Mouse (Mus musculus) limb, embryonic 13.5 days (tissue): ENCODE measurements around the gene Nmnat2. TPM values are rescaled to one million over a fixed set of nuclear protein-coding genes. Genes with fewer than 3 reads are reported as not detected.
A peak's percentile ranks its signal among the peaks of the same experiment; 100 is the strongest.
"Not testable (repeated sequence)": the region's sequence is repeated elsewhere in the genome, so short reads cannot be mapped to it uniquely, and the experiment has no call there.

ENCODE experiments used
- ATAC-seq: fragments of 200-750 bp; cut with Nextera tagmentation; 2 replicates; pipeline ENCODE4 v1.8.0; 2017; ENCODE audit warnings: low read depth, moderate number of reproducible peaks, moderate TSS enrichment; ENCODE audit not compliant: low FRiP score
- H3K27ac ChIP-seq: fragments of 300-500 bp; sonication (generic); 2 replicates; pipeline ENCODE4 v1.5.1; 2015; ENCODE audit warnings: inconsistent platforms, mild to moderate bottlenecking, moderate library complexity
- H3K27me3 ChIP-seq: fragments of 300-500 bp; sonication (generic); 2 replicates; pipeline ENCODE4 v1.6.1; 2015; ENCODE audit warnings: mild to moderate bottlenecking, inconsistent platforms
- H3K36me3 ChIP-seq: fragments of 300-500 bp; sonication (generic); 2 replicates; pipeline ENCODE4 v1.6.1; 2015; ENCODE audit warnings: inconsistent platforms, mild to moderate bottlenecking, moderate library complexity
- H3K4me1 ChIP-seq: fragments of 300-500 bp; sonication (generic); 2 replicates; pipeline ENCODE4 v1.6.1; 2015; ENCODE audit warnings: inconsistent platforms
- H3K4me2 ChIP-seq: fragments of 300-500 bp; sonication (generic); replicated peaks from 2 replicates; pipeline ENCODE4 v1.6.1; 2015; ENCODE audit warnings: inconsistent platforms, mild to moderate bottlenecking, moderate library complexity
- H3K4me3 ChIP-seq: fragments of 300-500 bp; sonication (generic); 2 replicates; pipeline ENCODE4 v1.5.1; 2015; ENCODE audit warnings: moderate library complexity, mild to moderate bottlenecking, inconsistent platforms
- H3K9ac ChIP-seq: fragments of 300-500 bp; sonication (generic); 2 replicates; pipeline ENCODE4 v1.6.1; 2015; ENCODE audit warnings: mild to moderate bottlenecking, inconsistent platforms
- H3K9me3 ChIP-seq: fragments of 300-500 bp; sonication (generic); 2 replicates; pipeline ENCODE4 v1.6.1; 2016; ENCODE audit warnings: inconsistent platforms
- WGBS: fragments of 180-500 bp; shearing (Covaris S2); methylation state at CpG from one replicate; pipeline ENCODE4 v1.1.7; 2015; 5-methylcytosine and 5-hydroxymethylcytosine counted together
- polyA plus RNA-seq: library from polyadenylated mRNA; unstranded; fragments of >200 nt; fragmentation: Nextera tagmentation; extraction: Ambion mirVana; gene quantifications from 2 replicates; pipeline ENCODE4 v1.2.1, GENCODE M21; 2015

Gene Nmnat2
- polyA plus RNA-seq, 1 experiment from 2014 or later, result 1.5 TPM

- Histone ChIP-seq H3K9me3 (no peaks in the 10 kb centered on the region), H3K9ac (no peak overlapping the region), H3K4me2 (peak overlapping the region; percentile 56), H3K27ac (no peak overlapping the region), H3K4me1 (peaks cover 19% of the 10 kb centered on the region), H3K27me3 (peaks cover 30% of the 10 kb centered on the region), H3K4me3 (peak overlapping the region; percentile 29), H3K36me3 (no peaks in the 10 kb centered on the region)
- ATAC-seq, result peak; percentile 84
- WGBS, result 24% methylated on average over 16 of the region's 16 CpGs
Observed at GRCm38 (mm10) chr1:153071563-153071962, 116.8 kb downstream of the Nmnat2 start.

DNA sequence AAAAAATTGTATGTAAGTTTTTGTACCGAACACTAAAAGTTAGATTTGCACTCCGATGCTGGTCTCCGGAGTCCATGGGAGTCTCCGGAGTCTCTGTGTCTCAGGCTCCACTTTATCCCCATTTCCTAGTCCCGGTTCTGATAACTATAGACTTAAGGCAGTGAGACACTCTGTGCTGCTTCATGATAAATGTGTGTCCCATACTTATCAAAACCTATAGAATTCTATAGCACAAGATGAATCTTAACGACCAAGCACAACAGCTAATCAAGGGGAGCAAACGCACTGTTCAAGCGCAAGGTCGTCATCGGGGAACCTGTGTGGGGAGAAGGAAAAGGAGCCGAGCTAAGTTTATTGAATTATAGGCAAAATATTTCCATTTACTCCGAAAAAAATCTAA, 117.2 kb downstream of the Nmnat2 start:
- ATAC-seq, result no peak
- peak overlapping the region; percentile 56 for H3K4me2 ChIP-seq
- no peak overlapping the region for H3K9ac ChIP-seq
- H3K4me1 ChIP-seq, result peaks cover 19% of the 10 kb centered on the region
- H3K9me3 ChIP-seq, result no peaks in the 10 kb centered on the region
- no peak overlapping the region for H3K27ac ChIP-seq
- H3K4me3 ChIP-seq, result peak overlapping the region; percentile 29
- no peaks in the 10 kb centered on the region for H3K36me3 ChIP-seq
- peaks cover 32% of the 10 kb centered on the region for H3K27me3 ChIP-seq
- 37% methylated on average over 12 of the region's 12 CpGs for WGBS

DNA sequence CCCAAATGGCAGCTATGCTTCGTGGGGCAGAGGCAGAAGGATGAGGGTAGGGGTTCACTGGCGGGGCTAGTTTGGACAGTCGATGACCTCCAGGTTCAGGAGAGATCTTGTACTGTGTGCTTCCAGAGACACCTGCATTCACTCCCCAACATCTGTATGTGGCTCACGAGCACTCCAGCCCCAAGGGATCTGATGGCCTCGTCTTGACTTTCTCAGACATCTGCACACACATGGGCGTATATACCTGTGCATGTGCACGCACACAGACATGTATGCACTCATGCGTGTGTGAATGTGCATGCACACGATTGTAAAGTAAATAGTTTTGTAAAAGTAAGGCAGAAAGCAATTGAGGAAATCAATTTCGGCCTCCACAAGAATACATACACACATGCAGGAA, 117.9 kb downstream of the Nmnat2 start:
- no peak overlapping the region for H3K27ac ChIP-seq
- WGBS, result 38% methylated on average over 10 of the region's 10 CpGs
- no peaks in the 10 kb centered on the region for H3K36me3 ChIP-seq
- ATAC-seq, result no peak
- peaks cover 19% of the 10 kb centered on the region for H3K4me1 ChIP-seq
- H3K9me3 ChIP-seq, result no peaks in the 10 kb centered on the region
- no peak overlapping the region for H3K9ac ChIP-seq
- H3K27me3 ChIP-seq, result peaks cover 32% of the 10 kb centered on the region
- no peak overlapping the region for H3K4me3 ChIP-seq
- H3K4me2 ChIP-seq, result peak overlapping the region; percentile 56

DNA sequence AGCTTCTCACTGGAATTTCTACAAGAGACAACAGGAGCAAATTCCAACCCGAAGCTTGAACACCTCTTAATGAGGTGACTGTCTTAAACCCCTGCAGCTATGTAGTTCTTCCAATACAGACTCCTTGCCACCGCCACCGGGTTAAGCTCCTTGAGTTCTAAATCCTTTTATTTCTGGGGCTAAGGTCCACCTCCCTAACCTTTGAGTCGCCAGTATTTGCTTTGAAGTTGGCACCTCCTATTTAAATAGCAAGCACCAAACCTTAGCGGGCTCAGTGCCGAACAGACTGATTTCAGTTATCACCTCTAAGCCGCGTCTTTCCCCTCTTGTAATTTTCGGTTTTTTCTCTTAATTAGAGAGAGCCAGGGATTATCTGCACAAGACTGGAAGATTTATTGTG, 118.6 kb downstream of the Nmnat2 start:
- 8% methylated on average over 9 of the region's 9 CpGs for WGBS

DNA sequence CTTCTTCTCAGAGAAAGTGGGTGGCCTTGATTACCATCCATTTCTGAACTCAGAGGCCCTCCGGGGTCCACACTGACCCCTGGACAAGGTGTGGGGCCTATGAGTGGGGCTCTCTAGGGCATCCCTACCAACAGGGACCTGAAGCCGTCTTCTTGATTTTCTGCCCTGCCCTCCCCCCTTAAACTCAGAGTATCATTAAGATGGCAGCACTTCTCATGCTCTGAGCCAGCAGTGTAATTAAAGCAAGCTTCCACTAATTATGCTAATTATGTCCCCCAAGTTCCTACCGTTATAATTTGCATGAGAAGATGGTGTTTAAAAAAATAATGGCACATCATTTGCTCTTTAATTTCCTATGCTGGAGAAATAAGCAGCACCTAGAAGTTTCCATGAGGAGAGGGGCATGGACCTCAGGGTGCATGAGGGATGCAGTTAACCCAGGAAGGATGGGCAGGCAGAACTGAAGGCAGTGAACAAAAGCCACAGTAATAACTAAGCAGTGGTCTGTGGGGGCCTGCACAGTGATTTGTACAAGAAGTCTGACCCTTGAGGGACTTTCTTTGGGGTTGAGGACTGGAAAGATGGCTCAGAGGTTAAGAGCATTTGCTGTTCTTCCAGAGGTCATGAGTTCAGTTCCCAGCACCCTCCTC, 120.4 kb downstream of the Nmnat2 start:
- Histone ChIP-seq H3K27ac (no peak overlapping the region), H3K9ac (no peak overlapping the region), H3K27me3 (peaks cover 32% of the 10 kb centered on the region), H3K9me3 (no peaks in the 10 kb centered on the region), H3K36me3 (no peaks in the 10 kb centered on the region), H3K4me3 (no peak overlapping the region), H3K4me1 (peaks cover 19% of the 10 kb centered on the region), H3K4me2 (no peak overlapping the region)
- no peak for ATAC-seq
- 70% methylated on average over 3 of the region's 3 CpGs for WGBS

More for the DNA sequence above, 118.6 kb downstream of the Nmnat2 start:
- no peaks in the 10 kb centered on the region for H3K36me3 ChIP-seq
- H3K9ac ChIP-seq, result no peak overlapping the region
- no peak overlapping the region for H3K4me3 ChIP-seq
- peaks cover 32% of the 10 kb centered on the region for H3K27me3 ChIP-seq
- no peak overlapping the region for H3K27ac ChIP-seq
- 0 out of 2 replicates have a peak overlapping the region, but pooled peaks have one; percentile 11 for H3K4me2 ChIP-seq
- no peak for ATAC-seq
- H3K4me1 ChIP-seq, result peaks cover 19% of the 10 kb centered on the region
- no peaks in the 10 kb centered on the region for H3K9me3 ChIP-seq

DNA sequence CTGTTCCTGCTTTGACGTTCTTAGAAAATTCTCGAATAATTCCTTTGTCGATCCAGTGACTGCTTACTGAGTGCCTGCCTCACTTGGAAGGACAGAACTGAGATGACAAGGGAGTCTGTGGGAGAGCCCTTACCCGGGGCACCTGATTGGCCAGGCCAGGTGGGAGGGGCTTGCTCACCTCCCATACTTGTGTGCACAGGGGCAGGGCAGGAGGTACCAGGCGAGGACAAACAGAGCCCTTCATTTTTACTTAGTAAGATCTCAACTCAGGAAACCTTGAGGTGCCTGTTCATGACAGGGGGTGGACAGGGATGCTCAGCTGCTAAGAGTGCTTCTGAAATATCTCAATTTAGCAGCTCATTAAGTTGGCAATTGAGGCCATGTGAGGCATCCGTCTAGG, 121.2 kb downstream of the Nmnat2 start:
- 43% methylated on average over 6 of the region's 6 CpGs for WGBS

GRCm38 (mm10) chr1:153083233-153083632, 128.4 kb downstream of the Nmnat2 start:
- not testable (repeated sequence) for H3K4me2 ChIP-seq, H3K4me3 ChIP-seq, H3K9ac ChIP-seq, H3K27me3 ChIP-seq, ATAC-seq, H3K4me1 ChIP-seq, H3K9me3 ChIP-seq, H3K36me3 ChIP-seq, H3K27ac ChIP-seq
- 86% methylated on average over 10 of the region's 14 CpGs for whole genome bisulfite sequencing

More for the DNA sequence above, 121.2 kb downstream of the Nmnat2 start:
- no peak for ATAC-seq
- peaks cover 19% of the 10 kb centered on the region for H3K4me1 ChIP-seq
- H3K27me3 ChIP-seq, result peaks cover 32% of the 10 kb centered on the region
- H3K4me3 ChIP-seq, result no peak overlapping the region
- H3K27ac ChIP-seq, result no peak overlapping the region
- H3K36me3 ChIP-seq, result no peaks in the 10 kb centered on the region
- no peak overlapping the region for H3K9ac ChIP-seq
- H3K9me3 ChIP-seq, result no peaks in the 10 kb centered on the region
- H3K4me2 ChIP-seq, result no peak overlapping the region

DNA sequence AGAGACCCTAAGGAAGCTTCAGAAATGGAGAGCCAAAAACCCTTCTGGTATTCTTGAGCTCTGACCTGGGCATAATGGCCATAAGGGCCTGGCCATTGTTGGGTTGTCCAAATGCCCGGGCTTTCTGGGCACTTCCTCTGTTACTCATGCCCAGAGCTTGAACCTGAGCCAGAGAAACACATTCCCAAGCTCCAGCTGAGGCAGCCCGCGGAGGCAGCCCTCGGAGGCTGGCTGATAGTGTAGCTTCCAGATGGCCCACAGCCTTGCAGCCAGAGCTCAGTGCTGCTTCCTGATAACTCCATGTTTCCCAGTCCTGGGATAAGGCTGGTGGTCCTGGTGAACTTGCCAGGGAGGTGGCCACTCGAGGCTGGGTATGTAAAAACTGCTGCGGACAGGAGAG, 129.4 kb downstream of the Nmnat2 start:
- no peak overlapping the region for H3K4me3 ChIP-seq
- H3K27me3 ChIP-seq, result no peaks in the 10 kb centered on the region
- H3K9me3 ChIP-seq, result no peaks in the 10 kb centered on the region
- no peaks in the 10 kb centered on the region for H3K4me1 ChIP-seq
- WGBS, result 56% methylated on average over 6 of the region's 6 CpGs
- ATAC-seq, result no peak
- no peaks in the 10 kb centered on the region for H3K36me3 ChIP-seq
- no peak overlapping the region for H3K4me2 ChIP-seq
- H3K9ac ChIP-seq, result no peak overlapping the region
- no peak overlapping the region for H3K27ac ChIP-seq

GRCm38 (mm10) chr1:153085198-153085597, 130.4 kb downstream of the Nmnat2 start:
- Histone ChIP-seq H3K9ac (no peak overlapping the region), H3K9me3 (no peaks in the 10 kb centered on the region), H3K4me2 (no peak overlapping the region), H3K4me1 (no peaks in the 10 kb centered on the region), H3K27me3 (no peaks in the 10 kb centered on the region), H3K27ac (no peak overlapping the region), H3K36me3 (no peaks in the 10 kb centered on the region), H3K4me3 (no peak overlapping the region)
- ATAC-seq, result no peak
- 87% methylated on average over 5 of the region's 5 CpGs for WGBS

DNA sequence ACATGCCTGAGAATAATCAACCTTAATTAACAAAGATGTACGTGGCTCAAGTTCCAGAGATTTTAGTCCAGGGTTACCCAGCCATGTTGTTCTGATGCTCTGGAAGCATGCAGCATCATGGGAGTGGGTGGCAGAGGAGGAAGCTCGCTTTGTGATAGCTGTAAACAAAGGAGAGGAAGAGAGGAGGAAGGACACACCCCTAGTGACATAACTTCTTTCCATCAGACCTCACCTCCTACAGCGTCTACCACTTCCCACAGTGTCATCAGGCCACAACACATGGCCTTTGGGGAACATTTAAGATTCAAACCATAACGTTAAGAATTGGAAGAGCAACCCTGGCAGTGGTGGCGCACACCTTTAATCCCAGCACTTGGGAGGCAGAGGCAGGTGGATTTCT, 133.0 kb downstream of the Nmnat2 start:
- H3K36me3 ChIP-seq, result no peaks in the 10 kb centered on the region
- H3K27me3 ChIP-seq, result no peaks in the 10 kb centered on the region
- no peak overlapping the region for H3K27ac ChIP-seq
- no peak overlapping the region for H3K4me2 ChIP-seq
- 0 out of 2 replicates have a peak, but pooled peaks cover 6% of the 10 kb centered on the region for H3K4me1 ChIP-seq
- ATAC-seq, result no peak
- H3K9me3 ChIP-seq, result no peaks in the 10 kb centered on the region
- no peak overlapping the region for H3K9ac ChIP-seq
- no peak overlapping the region for H3K4me3 ChIP-seq
- WGBS, result 76% methylated on average over 5 of the region's 5 CpGs

- no peaks in the 10 kb centered on the region for H3K9me3 ChIP-seq
- no peak for ATAC-seq
- 0 out of 2 replicates have a peak, but pooled peaks cover 6% of the 10 kb centered on the region for H3K4me1 ChIP-seq
- no peak overlapping the region for H3K27ac ChIP-seq
- H3K9ac ChIP-seq, result no peak overlapping the region
- WGBS, result 74% methylated on average over 2 of the region's 2 CpGs
- H3K27me3 ChIP-seq, result no peaks in the 10 kb centered on the region
- H3K4me2 ChIP-seq, result no peak overlapping the region
- H3K4me3 ChIP-seq, result no peak overlapping the region
- no peaks in the 10 kb centered on the region for H3K36me3 ChIP-seq
Observed at GRCm38 (mm10) chr1:153090081-153090480, 135.3 kb downstream of the Nmnat2 start.

DNA sequence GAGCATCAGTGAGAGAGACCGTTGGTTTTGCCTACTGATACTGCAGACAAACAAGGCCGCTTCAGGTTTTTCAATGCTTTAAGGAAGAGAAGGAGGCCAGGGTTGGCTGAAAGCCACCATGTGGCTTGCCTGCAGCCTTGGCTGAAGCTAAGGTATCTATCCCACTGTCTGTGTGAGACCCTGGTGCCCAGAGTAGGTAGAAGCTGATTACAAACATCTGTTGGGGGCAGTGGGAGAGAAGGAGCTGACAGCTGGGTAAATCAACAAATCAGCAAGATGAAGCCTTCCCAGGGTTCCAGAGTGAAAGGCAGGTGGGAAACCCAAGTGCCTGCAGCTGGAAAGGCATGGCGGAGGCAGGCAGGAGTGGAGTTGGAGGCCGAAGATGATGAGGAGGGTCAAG, 136.0 kb downstream of the Nmnat2 start:
- H3K27ac ChIP-seq, result no peak overlapping the region
- H3K9ac ChIP-seq, result no peak overlapping the region
- ATAC-seq, result no peak
- no peaks in the 10 kb centered on the region for H3K9me3 ChIP-seq
- H3K27me3 ChIP-seq, result no peaks in the 10 kb centered on the region
- no peak overlapping the region for H3K4me2 ChIP-seq
- 50% methylated on average over 4 of the region's 4 CpGs for WGBS
- peaks cover 7% of the 10 kb centered on the region for H3K4me1 ChIP-seq
- H3K36me3 ChIP-seq, result no peaks in the 10 kb centered on the region
- no peak overlapping the region for H3K4me3 ChIP-seq
